Mouse (Mus musculus) midbrain, embryonic 14.5 days (tissue): ENCODE measurements around the gene Glyat. TPM values are rescaled to one million over a fixed set of nuclear protein-coding genes. Genes with fewer than 3 reads are reported as not detected.
A peak's percentile ranks its signal among the peaks of the same experiment; 100 is the strongest.

Source experiments
- ATAC-seq: fragments of 200-750 bp; cut with Nextera tagmentation; 2 replicates; pipeline ENCODE4 v1.8.0; 2017; ENCODE audit warnings: moderate number of reproducible peaks, moderate library complexity; ENCODE audit not compliant: low FRiP score, low TSS enrichment
- DNase-seq: peaks from one replicate; pipeline ENCODE4 v3.0.0-alpha.2; 2015
- H3K27ac ChIP-seq: fragments of 300-500 bp; sonication (generic); replicated peaks from 2 replicates; pipeline ENCODE4 v1.5.1; 2014; ENCODE audit warnings: mild to moderate bottlenecking, low read depth, low read length, moderate library complexity
- H3K27me3 ChIP-seq: fragments of 300-500 bp; sonication (generic); 2 replicates; pipeline ENCODE4 v1.6.1; 2014; ENCODE audit warnings: low read length, control low read depth, mixed read lengths; ENCODE audit not compliant: control insufficient read depth, insufficient read depth
- H3K36me3 ChIP-seq: fragments of 300-500 bp; sonication (generic); 2 replicates; pipeline ENCODE4 v1.6.1; 2014; ENCODE audit warnings: low read length, control low read depth; ENCODE audit not compliant: control insufficient read depth, insufficient read depth
- H3K4me1 ChIP-seq: fragments of 300-500 bp; sonication (generic); 2 replicates; pipeline ENCODE4 v1.6.1; 2014; ENCODE audit warnings: mild to moderate bottlenecking, antibody characterized with exemption, low read length, control low read depth; ENCODE audit not compliant: control insufficient read depth, insufficient read depth
- H3K4me2 ChIP-seq: fragments of 300-500 bp; sonication (generic); 2 replicates; pipeline ENCODE4 v1.6.1; 2014; ENCODE audit warnings: mild to moderate bottlenecking, low read length, moderate library complexity
- H3K4me3 ChIP-seq: fragments of 300-500 bp; sonication (generic); replicated peaks from 2 replicates; pipeline ENCODE4 v1.5.1; 2014; ENCODE audit warnings: low read depth, low read length
- H3K9ac ChIP-seq: fragments of 300-500 bp; sonication (generic); replicated peaks from 2 replicates; pipeline ENCODE4 v1.6.1; 2014; ENCODE audit warnings: mild to moderate bottlenecking, low read length, moderate library complexity
- H3K9me3 ChIP-seq: fragments of 300-500 bp; sonication (generic); 2 replicates; pipeline ENCODE4 v1.6.1; 2016; ENCODE audit warnings: low read length, control low read depth, mixed read lengths; ENCODE audit not compliant: control insufficient read depth
- WGBS: fragments of 180-500 bp; shearing (Covaris S2); extraction: QIAGEN DNeasy Blood & Tissue Kit; methylation state at CpG from one replicate; pipeline ENCODE4 v1.1.7; 2014; 5-methylcytosine and 5-hydroxymethylcytosine counted together
- polyA plus RNA-seq: library from polyadenylated mRNA; unstranded; fragments of >200 nt; fragmentation: Nextera tagmentation; extraction: Ambion mirVana; gene quantifications from 2 replicates; pipeline ENCODE4 v1.2.1, GENCODE M21; 2014

Gene Glyat
- not detected in 2 replicates for polyA plus RNA-seq

GRCm38 (mm10) chr19:12633176-12633575 lies at the start of gene Glyat:
Gene Glyat (plus strand): TSS chr19:12633308.
- Histone ChIP-seq H3K9me3 (no peaks in the 10 kb centered on the region), H3K9ac (no peak within 1 kb of the TSS), H3K4me2 (no peak within 1 kb of the TSS), H3K4me1 (no peaks in the 10 kb centered on the region), H3K27me3 (no peaks in the 10 kb centered on the region), H3K27ac (no peak within 1 kb of the TSS), H3K36me3 (no peaks in the 10 kb centered on the region), H3K4me3 (no peak within 1 kb of the TSS)
- DNase-seq = no peak
- 83% methylated on average over 4 of the region's 4 CpGs for WGBS
- no peak for ATAC-seq

GRCm38 (mm10) chr19:12585310-12585709 lies 47.8 kb upstream of the Glyat start:
- no peak overlapping the region for H3K4me2 ChIP-seq
- no peaks in the 10 kb centered on the region for H3K4me1 ChIP-seq
- no peak overlapping the region for H3K4me3 ChIP-seq
- ATAC-seq (no peak), DNase-seq (no peak)
- no peaks in the 10 kb centered on the region for H3K9me3 ChIP-seq
- WGBS = 84% methylated on average over 4 of the region's 4 CpGs
- no peak overlapping the region for H3K27ac ChIP-seq
- H3K36me3 ChIP-seq = no peaks in the 10 kb centered on the region
- no peaks in the 10 kb centered on the region for H3K27me3 ChIP-seq
- no peak overlapping the region for H3K9ac ChIP-seq

- Histone ChIP-seq H3K4me3 (no peak overlapping the region), H3K4me2 (no peak overlapping the region), H3K36me3 (no peaks in the 10 kb centered on the region), H3K4me1 (0 out of 2 replicates have a peak, but pooled peaks cover 4% of the 10 kb centered on the region), H3K9ac (no peak overlapping the region), H3K9me3 (no peaks in the 10 kb centered on the region), H3K27me3 (no peaks in the 10 kb centered on the region), H3K27ac (no peak overlapping the region)
- 18% methylated on average over 1 of the region's 1 CpGs for WGBS
- DNase-seq = peak; percentile 88
- peak; percentile 35; the same call in 1 of the 2 replicates for ATAC-seq
Measured at GRCm38 (mm10) chr19:12591908-12592307, 41.2 kb upstream of the Glyat start.

GRCm38 (mm10) chr19:12595135-12595529 lies 38.0 kb upstream of the Glyat start:
- no peak overlapping the region; the same call in 1 of the 2 replicates for H3K9ac ChIP-seq
- ATAC-seq (no peak), DNase-seq (no peak)
- no peaks in the 10 kb centered on the region for H3K36me3 ChIP-seq
- H3K27me3 ChIP-seq = no peaks in the 10 kb centered on the region
- no peak overlapping the region for H3K27ac ChIP-seq
- H3K4me3 ChIP-seq = peak overlapping the region; percentile 73
- no peaks in the 10 kb centered on the region for H3K9me3 ChIP-seq
- 0 out of 2 replicates have a peak, but pooled peaks cover 6% of the 10 kb centered on the region for H3K4me1 ChIP-seq
- peak overlapping the region; percentile 93 for H3K4me2 ChIP-seq
- 56% methylated on average over 2 of the region's 2 CpGs for WGBS

- Histone ChIP-seq H3K27ac (peak overlapping the region; percentile 83), H3K9ac (peak overlapping the region; percentile 81), H3K4me2 (peak overlapping the region; percentile 93), H3K4me1 (0 out of 2 replicates have a peak, but pooled peaks cover 6% of the 10 kb centered on the region), H3K4me3 (peak overlapping the region; percentile 73), H3K9me3 (no peaks in the 10 kb centered on the region), H3K36me3 (no peaks in the 10 kb centered on the region), H3K27me3 (no peaks in the 10 kb centered on the region)
- under 1% methylated on average over 49 of the region's 49 CpGs for WGBS
- DNase-seq = peak; percentile 88
- ATAC-seq = peak; percentile 89
Measured at GRCm38 (mm10) chr19:12595530-12596289, 37.4 kb upstream of the Glyat start.

- 0 out of 2 replicates have a peak, but pooled peaks cover 6% of the 10 kb centered on the region for H3K4me1 ChIP-seq
- WGBS = 18% methylated on average over 23 of the region's 23 CpGs
- peak overlapping the region; percentile 93 for H3K4me2 ChIP-seq
- H3K9me3 ChIP-seq = no peaks in the 10 kb centered on the region
- peak overlapping the region; percentile 73 for H3K4me3 ChIP-seq
- DNase-seq = peak; percentile 53
- H3K36me3 ChIP-seq = no peaks in the 10 kb centered on the region
- peak overlapping the region; percentile 83 for H3K27ac ChIP-seq
- no peaks in the 10 kb centered on the region for H3K27me3 ChIP-seq
- H3K9ac ChIP-seq = peak overlapping the region; percentile 81
- peak; percentile 46 for ATAC-seq
Measured at GRCm38 (mm10) chr19:12596290-12597072, 36.6 kb upstream of the Glyat start.

GRCm38 (mm10) chr19:12597073-12597405 lies 36.1 kb upstream of the Glyat start:
- Histone ChIP-seq H3K27ac (no peak overlapping the region), H3K4me3 (peak overlapping the region; percentile 73), H3K36me3 (no peaks in the 10 kb centered on the region), H3K4me1 (0 out of 2 replicates have a peak, but pooled peaks cover 6% of the 10 kb centered on the region), H3K9me3 (no peaks in the 10 kb centered on the region), H3K27me3 (no peaks in the 10 kb centered on the region), H3K9ac (no peak overlapping the region; the same call in 1 of the 2 replicates), H3K4me2 (peak overlapping the region; percentile 93)
- no peak for DNase-seq
- 69% methylated on average over 3 of the region's 3 CpGs for WGBS
- ATAC-seq = no peak

GRCm38 (mm10) chr19:12598674-12599073 lies 34.4 kb upstream of the Glyat start:
- H3K4me1 ChIP-seq = 0 out of 2 replicates have a peak, but pooled peaks cover 6% of the 10 kb centered on the region
- no peaks in the 10 kb centered on the region for H3K27me3 ChIP-seq
- H3K27ac ChIP-seq = no peak overlapping the region
- H3K36me3 ChIP-seq = no peaks in the 10 kb centered on the region
- H3K9me3 ChIP-seq = no peaks in the 10 kb centered on the region
- no peak overlapping the region for H3K4me2 ChIP-seq
- no peak overlapping the region for H3K9ac ChIP-seq
- H3K4me3 ChIP-seq = no peak overlapping the region
- WGBS = 76% methylated on average over 3 of the region's 3 CpGs
- ATAC-seq (no peak), DNase-seq (no peak)
